Mouse (Mus musculus): ENCODE results near the gene Srsf3. TPM values are rescaled to one million over a fixed set of nuclear protein-coding genes. Genes with fewer than 3 reads are reported as not detected.

The Srsf3 gene
- polyA plus RNA-seq, 2 experiments: 123 to 269 TPM

DNA sequence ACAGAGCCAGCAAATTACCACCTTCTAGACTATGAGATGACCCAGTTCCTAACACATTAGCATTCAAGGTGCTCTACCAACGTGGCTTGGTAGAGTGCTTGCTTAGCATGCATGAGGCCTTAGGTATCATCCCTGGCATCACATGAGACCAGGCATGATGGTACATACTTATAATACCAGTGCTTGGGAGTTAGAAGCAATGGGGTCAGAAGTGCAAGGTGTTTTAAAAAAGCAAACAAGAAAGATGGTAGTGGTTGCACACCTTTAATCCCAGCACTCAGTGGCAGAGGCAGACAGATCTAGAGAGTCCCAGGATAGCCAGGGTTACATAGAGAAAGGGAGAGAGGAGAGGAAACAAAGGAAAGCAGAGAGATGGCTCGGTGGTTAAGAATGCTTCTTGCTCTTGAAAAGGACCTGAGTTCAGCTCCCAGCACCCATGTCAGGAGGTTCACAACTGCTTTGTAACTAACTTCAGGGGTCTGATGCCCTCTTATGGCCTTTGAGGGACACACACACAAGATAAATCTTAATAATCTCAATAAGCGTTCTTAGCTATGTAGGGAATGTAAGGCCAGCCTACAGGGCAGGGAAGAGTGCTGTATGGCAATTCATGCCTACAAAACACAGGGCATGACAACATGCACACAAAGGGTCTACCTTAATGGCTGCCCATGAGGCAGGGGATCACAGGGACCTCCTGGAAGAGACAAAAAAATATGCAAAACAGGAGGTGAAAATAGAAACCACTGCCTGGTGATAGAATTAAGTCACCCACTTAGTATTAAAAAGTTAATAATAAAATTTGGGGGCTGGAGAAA lies 15.5 kb downstream of the Srsf3 start:
- 64% methylated on average over 3 of the region's 3 CpGs for WGBS (ENCODE audit: insufficient replicate concordance)
- no peak for DNase-seq (ENCODE audit: low read depth in 3 of 3, low spot score in 3 of 3)
- no peak overlapping the region for H3K27ac ChIP-seq
- peaks cover 45% of the 10 kb centered on the region for H3K36me3 ChIP-seq (replicated peaks; ENCODE audit: control insufficient read depth, insufficient read depth, low read depth)
- no peak for ATAC-seq (ENCODE audit: insufficient read depth)
- no peaks in the 10 kb centered on the region for H3K9me3 ChIP-seq (ENCODE audit: control insufficient read depth, low read length)
- H3K4me3 ChIP-seq (ENCODE audit: insufficient read depth in 1 of 2, low read depth in 2 of 2, low read length in 2 of 2): no peak overlapping the region
- TF ChIP-seq CTCF (IDR thresholded peaks at IDR 0.05; ENCODE audit: low read depth) (no peak), EP300 (IDR thresholded peaks at IDR 0.05; ENCODE audit: low read depth) (no peak)
- no peak overlapping the region for H3K9ac ChIP-seq (replicated peaks)
- peaks cover 3 to 9% of the 10 kb centered on the region in 2 experiments; a peak in 2 of 4 replicates for H3K4me1 ChIP-seq (replicated peaks; ENCODE audit: control insufficient read depth in 2 of 2, insufficient read depth in 2 of 2, low read length in 1 of 2)
- H3K4me2 ChIP-seq (ENCODE audit: low read depth): no peak overlapping the region
- no peaks in the 10 kb centered on the region for H3K27me3 ChIP-seq (ENCODE audit: control insufficient read depth, insufficient read depth, low read length)

- TF ChIP-seq CTCF (IDR thresholded peaks at IDR 0.05; ENCODE audit: low read depth) (peak; percentile 86), EP300 (IDR thresholded peaks at IDR 0.05; ENCODE audit: low read depth) (no peak)
- no peaks in the 10 kb centered on the region for H3K27me3 ChIP-seq (ENCODE audit: control insufficient read depth, insufficient read depth, low read length)
- no peak for ATAC-seq (ENCODE audit: insufficient read depth)
These were observed 16.5 kb downstream of the Srsf3 start for GRCm38 (mm10) chr17:29048748-29049507.

DNA sequence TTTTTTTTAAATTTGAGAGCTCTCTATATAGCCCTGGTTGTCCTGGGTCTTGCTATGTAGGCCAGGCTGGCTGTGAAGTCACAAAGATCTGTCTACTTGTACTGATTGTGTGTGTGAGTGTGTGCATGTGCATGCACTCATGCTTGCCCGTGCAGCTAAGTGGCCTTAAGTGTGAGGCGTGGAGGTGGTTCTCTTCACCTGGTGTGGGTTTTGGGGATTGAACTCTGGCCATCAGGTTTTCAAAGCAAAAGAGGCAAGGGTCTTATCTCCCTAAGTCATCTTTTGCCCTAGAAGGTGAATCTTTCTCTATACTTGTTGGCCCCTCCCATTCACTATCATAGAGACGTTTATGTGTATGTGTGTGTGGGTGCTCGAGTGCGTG lies 17.1 kb downstream of the Srsf3 start:
- Histone ChIP-seq H3K4me1 (replicated peaks; ENCODE audit: control insufficient read depth in 2 of 2, insufficient read depth in 2 of 2, low read length in 1 of 2) (peaks cover 3 to 9% of the 10 kb centered on the region in 2 experiments; a peak in 2 of 4 replicates), H3K9ac (replicated peaks) (no peak overlapping the region), H3K4me2 (ENCODE audit: low read depth) (no peak overlapping the region), H3K9me3 (ENCODE audit: control insufficient read depth, low read length) (no peaks in the 10 kb centered on the region), H3K4me3 (ENCODE audit: insufficient read depth in 1 of 2, low read depth in 2 of 2, low read length in 2 of 2) (no peak overlapping the region), H3K27ac (no peak overlapping the region), H3K27me3 (ENCODE audit: control insufficient read depth, insufficient read depth, low read length) (no peaks in the 10 kb centered on the region), H3K36me3 (replicated peaks; ENCODE audit: control insufficient read depth, insufficient read depth, low read depth) (peaks cover 29% of the 10 kb centered on the region)
- WGBS (ENCODE audit: insufficient replicate concordance): 61% methylated on average over 5 of the region's 5 CpGs
- DNase-seq (ENCODE audit: low read depth in 3 of 3, low spot score in 3 of 3) (no peak), ATAC-seq (ENCODE audit: insufficient read depth) (no peak)
- TF ChIP-seq EP300 (IDR thresholded peaks at IDR 0.05; ENCODE audit: low read depth) (no peak), CTCF (IDR thresholded peaks at IDR 0.05; ENCODE audit: low read depth) (no peak)

More at GRCm38 (mm10) chr17:29048748-29049507, 16.5 kb downstream of the Srsf3 start:
- peaks cover 3 to 9% of the 10 kb centered on the region in 2 experiments; a peak in 2 of 4 replicates for H3K4me1 ChIP-seq (replicated peaks; ENCODE audit: control insufficient read depth in 2 of 2, insufficient read depth in 2 of 2, low read length in 1 of 2)
- H3K27ac ChIP-seq: no peak overlapping the region
- H3K4me2 ChIP-seq (ENCODE audit: low read depth): no peak overlapping the region
- no peak overlapping the region for H3K9ac ChIP-seq (replicated peaks)
- no peaks in the 10 kb centered on the region for H3K9me3 ChIP-seq (ENCODE audit: control insufficient read depth, low read length)
- H3K36me3 ChIP-seq (replicated peaks; ENCODE audit: control insufficient read depth, insufficient read depth, low read depth): peaks cover 35% of the 10 kb centered on the region
- WGBS (ENCODE audit: insufficient replicate concordance): 18% methylated on average over 13 of the region's 13 CpGs
- H3K4me3 ChIP-seq (ENCODE audit: insufficient read depth in 1 of 2, low read depth in 2 of 2, low read length in 2 of 2): no peak overlapping the region
- DNase-seq (ENCODE audit: low read depth in 3 of 3, low spot score in 3 of 3): no peak

- H3K9ac ChIP-seq (replicated peaks): no peak overlapping the region
- DNase-seq (ENCODE audit: low read depth in 3 of 3, low spot score in 3 of 3): no peak
- H3K9me3 ChIP-seq (ENCODE audit: control insufficient read depth, low read length): no peaks in the 10 kb centered on the region
- TF ChIP-seq EP300 (IDR thresholded peaks at IDR 0.05; ENCODE audit: low read depth) (no peak), CTCF (IDR thresholded peaks at IDR 0.05; ENCODE audit: low read depth) (no peak)
- peaks cover 3 to 9% of the 10 kb centered on the region in 2 experiments; a peak in 2 of 4 replicates for H3K4me1 ChIP-seq (replicated peaks; ENCODE audit: control insufficient read depth in 2 of 2, insufficient read depth in 2 of 2, low read length in 1 of 2)
- peak; percentile 16; the same call in 1 of the 2 replicates for ATAC-seq (ENCODE audit: insufficient read depth)
- no peak overlapping the region for H3K27ac ChIP-seq
- 39% methylated on average over 7 of the region's 7 CpGs for WGBS (ENCODE audit: insufficient replicate concordance)
- peak overlapping the region; percentile 7; the same call in 1 of the 2 replicates for H3K4me2 ChIP-seq (ENCODE audit: low read depth)
- no peak overlapping the region for H3K4me3 ChIP-seq (ENCODE audit: insufficient read depth in 1 of 2, low read depth in 2 of 2, low read length in 2 of 2)
- H3K27me3 ChIP-seq (ENCODE audit: control insufficient read depth, insufficient read depth, low read length): no peaks in the 10 kb centered on the region
- peaks cover 25% of the 10 kb centered on the region for H3K36me3 ChIP-seq (replicated peaks; ENCODE audit: control insufficient read depth, insufficient read depth, low read depth)
These were observed 17.5 kb downstream of the Srsf3 start for GRCm38 (mm10) chr17:29049923-29050322.

DNA sequence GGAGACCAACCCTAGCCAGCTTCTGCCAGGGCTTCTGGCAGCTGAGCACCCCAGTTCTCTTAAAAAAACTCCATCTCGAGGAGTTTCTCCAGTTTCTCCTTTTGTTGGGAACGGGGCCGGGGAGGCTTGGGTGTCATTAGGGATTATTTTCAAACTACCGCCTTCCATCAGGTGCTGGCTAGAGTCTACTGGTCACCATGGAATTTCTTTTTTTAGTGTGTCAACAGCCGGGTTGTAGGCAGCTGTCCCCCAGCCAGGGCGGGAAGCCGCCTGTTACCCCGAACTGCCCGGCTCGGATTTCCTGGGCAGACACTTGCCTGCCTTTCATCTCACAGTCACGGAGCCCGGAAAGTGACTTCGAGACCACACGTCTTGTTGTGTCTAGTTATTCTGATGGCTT lies 18.4 kb downstream of the Srsf3 start:
- no peak for TF ChIP-seq EP300 (IDR thresholded peaks at IDR 0.05; ENCODE audit: low read depth)
- TF ChIP-seq CTCF (IDR thresholded peaks at IDR 0.05; ENCODE audit: low read depth): no peak
- H3K9me3 ChIP-seq (ENCODE audit: control insufficient read depth, low read length): no peaks in the 10 kb centered on the region
- peaks cover 16% of the 10 kb centered on the region for H3K36me3 ChIP-seq (replicated peaks; ENCODE audit: control insufficient read depth, insufficient read depth, low read depth)
- peaks cover 3 to 9% of the 10 kb centered on the region in 2 experiments; a peak in 2 of 4 replicates for H3K4me1 ChIP-seq (replicated peaks; ENCODE audit: control insufficient read depth in 2 of 2, insufficient read depth in 2 of 2, low read length in 1 of 2)
- H3K27me3 ChIP-seq (ENCODE audit: control insufficient read depth, insufficient read depth, low read length): no peaks in the 10 kb centered on the region
- DNase-seq (ENCODE audit: low read depth in 3 of 3, low spot score in 3 of 3): no peak
- no peak overlapping the region for H3K4me3 ChIP-seq (ENCODE audit: insufficient read depth in 1 of 2, low read depth in 2 of 2, low read length in 2 of 2)
- H3K27ac ChIP-seq: no peak overlapping the region
- H3K4me2 ChIP-seq (ENCODE audit: low read depth): peak overlapping the region; percentile 0; the same call in 1 of the 2 replicates
- WGBS (ENCODE audit: insufficient replicate concordance): 56% methylated on average over 14 of the region's 14 CpGs
- H3K9ac ChIP-seq (replicated peaks): no peak overlapping the region
- no peak for ATAC-seq (ENCODE audit: insufficient read depth)

Measured in liver, embryonic 14.5 days (tissue).